Mouse (Mus musculus): ENCODE data around the gene Loxl1. TPM values are rescaled to one million over a fixed set of nuclear protein-coding genes. Genes with fewer than 3 reads are reported as not detected.
"Not testable (repeated sequence)": the region's sequence is repeated elsewhere in the genome, so short reads cannot be mapped to it uniquely, and the experiment has no call there.

Gene Loxl1
- total RNA-seq, 1 experiment from 2014 or later = not detected

DNA sequence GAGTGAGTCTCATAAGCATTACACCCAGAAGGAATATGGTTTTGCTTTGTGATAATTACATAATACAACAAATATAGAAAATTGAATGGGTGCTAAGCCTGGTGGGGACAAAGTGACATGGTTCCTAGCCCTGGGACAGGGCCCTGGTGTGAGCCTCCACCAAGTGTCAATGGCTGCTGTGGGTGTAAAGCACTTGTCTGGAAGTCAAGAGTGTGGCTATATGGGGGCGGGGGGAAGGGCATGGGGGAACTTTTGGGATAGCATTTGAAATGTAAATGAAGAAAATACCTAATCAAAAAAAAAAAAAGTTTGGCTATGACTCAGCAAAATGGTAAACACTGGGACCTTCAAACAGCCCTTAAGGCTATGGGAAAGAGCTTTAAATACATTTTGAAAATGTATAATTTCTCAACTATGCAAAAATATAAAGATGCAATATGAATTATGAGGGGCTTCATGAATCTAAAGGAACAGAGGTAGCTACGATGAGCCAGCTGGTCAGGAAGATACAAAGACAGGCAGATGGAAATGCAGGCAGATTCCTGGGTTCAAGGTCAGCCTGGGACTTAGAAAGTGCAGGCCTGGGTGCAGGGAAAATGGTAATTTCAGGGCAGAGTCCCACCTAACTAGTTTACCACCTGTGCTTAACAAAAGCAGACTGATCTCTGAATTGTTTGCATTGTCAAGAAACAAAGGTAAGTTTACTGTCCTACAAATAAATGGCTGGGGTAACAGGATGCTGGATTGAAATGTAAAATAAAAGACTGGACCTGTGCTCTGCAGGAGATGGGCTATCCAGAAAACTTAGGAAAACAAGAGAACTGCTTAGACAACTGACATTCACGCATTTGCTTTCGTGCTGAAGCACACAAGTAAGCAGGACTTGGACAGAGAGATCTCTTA, 33.9 kb downstream of the Loxl1 start:
- no peak for ATAC-seq (replicated peaks; ENCODE audit: low read depth, poor library complexity, severe bottlenecking)

DNA sequence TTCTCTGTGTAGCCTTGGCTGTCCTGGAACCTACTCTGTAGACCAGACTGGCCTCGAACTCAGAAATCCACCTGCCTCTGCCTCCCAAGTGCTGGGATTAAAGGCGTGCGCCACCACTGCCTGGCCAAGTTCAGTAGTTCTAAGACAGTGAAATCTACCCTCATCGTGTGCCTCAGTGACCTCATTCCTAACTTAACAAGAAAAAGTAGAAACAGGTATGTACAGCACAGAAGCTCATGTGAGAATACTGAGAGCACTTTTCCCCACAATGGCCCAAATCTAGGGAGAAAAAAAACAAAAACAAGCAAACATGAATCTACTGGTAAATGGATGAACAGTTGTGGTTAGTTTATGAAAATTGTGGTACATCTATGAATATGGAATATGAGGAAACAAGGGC, 34.7 kb downstream of the Loxl1 start:
- ATAC-seq (replicated peaks; ENCODE audit: low read depth, poor library complexity, severe bottlenecking) = no peak

DNA sequence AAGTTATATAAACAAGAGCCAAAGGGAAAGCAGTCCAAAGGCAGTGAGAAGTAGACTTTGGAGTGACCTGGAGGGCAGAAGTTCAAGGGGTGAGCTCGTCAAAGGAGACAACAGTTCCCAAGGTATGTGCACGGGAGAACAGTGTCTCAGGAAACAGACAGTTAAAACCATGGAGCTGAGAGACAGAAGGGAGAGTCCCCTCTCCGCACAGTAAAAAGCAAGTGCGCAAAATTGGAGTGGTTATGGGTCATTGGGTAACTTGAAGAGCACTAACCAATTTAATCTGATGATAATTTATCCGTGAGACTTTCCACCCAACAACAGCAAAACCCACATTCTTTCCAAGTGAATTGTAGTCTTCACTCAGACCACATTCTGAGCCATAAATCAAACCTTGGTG, 36.6 kb downstream of the Loxl1 start:
- no peak for ATAC-seq (replicated peaks; ENCODE audit: low read depth, poor library complexity, severe bottlenecking)

DNA sequence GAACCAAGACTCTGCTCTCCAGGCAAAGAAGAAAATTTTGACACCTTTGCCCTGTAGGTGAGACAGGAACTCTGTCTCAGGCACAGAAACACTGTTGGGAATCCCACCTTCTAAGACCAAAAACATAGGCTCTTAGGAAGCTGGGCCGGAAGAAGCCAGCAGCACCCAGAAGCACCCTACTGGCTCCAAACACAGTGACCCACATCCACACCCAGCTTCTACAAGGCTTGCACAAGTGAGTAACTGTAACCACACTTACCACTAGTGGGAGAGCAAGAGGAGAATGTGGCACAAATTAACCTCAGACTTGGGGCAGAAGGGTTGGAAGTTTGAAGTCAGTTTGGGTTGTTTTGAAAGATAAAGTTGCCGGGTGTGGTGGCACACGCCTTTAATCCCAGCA, 37.2 kb downstream of the Loxl1 start:
- ATAC-seq (replicated peaks; ENCODE audit: low read depth, poor library complexity, severe bottlenecking) = peak; percentile 45

DNA sequence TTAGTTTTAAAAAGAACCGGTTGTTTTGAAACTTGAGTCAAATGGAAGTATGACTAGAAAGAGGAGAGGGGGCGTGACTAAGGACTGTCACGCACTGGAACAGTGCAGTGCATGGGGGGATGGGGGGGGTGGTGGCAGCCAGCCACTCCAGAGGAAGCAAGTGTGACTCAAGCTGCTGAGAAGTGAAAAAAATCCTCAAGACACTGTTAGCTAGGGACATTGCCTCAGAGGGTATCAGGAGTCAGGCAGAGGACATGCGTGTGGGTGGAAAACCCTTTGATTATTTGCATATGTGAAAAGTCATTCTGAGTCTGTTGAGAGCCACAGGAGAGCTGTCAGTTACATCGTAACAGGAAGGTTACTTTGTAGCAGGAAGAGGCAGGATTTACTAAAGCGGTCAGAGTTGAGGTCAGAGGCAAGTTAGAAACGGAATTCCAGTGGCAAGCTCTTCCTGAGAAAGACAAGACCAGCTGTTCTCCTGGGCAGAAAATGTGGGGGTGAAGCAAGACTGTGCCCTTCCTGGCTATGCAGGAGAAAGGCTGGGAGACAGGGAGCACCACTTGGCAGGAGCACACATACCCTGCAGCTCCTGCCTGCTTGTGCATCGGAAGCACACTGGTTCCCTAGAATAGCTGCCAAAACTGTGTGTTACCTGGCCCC, 37.7 kb downstream of the Loxl1 start:
- ATAC-seq (replicated peaks; ENCODE audit: low read depth, poor library complexity, severe bottlenecking) = peak; percentile 95

DNA sequence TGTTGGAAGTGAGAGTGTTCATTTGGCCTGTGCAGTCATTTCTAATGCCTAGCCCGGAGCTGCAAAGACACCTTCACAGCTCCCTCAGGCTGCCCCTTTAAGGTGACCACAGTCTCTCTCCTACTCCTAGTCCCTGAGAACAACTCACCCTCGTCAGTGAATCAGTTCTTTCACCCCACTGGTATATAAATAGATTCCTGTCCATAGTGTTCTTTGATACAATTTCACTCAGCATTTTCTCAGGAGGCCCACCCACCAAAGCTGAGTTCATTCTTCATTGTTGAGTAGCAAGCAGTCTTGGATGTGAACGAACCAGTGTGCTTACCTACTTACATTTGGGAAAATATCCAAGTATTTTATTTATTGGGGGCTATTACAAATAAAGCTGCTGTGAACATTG, 38.4 kb downstream of the Loxl1 start:
- no peak for ATAC-seq (replicated peaks; ENCODE audit: low read depth, poor library complexity, severe bottlenecking)

DNA sequence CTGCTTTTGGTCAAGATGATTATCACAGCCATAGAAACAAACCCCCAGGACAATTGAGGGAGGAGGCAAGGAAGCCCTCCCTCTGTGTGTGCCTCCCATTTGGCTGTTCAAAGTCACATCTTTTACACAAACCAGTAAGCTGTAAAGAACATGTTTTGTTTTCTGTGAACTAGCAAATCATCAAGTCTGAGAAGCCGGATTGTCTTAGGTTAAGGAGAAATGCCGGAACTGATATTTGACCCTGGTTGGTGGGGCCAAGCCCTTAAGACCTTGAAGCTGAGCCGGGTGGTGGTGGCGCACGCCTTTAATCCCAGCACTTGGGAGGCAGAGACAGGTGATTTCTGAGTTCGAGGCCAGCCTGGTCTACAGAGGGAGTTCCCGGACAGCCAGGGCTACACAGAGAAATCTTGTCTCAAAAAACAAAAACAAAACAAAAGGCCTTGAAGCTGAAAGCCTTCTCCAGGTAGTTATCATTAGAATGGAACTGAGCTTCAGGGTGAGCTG, 38.8 kb downstream of the Loxl1 start:
- ATAC-seq (replicated peaks; ENCODE audit: low read depth, poor library complexity, severe bottlenecking) = no peak

DNA sequence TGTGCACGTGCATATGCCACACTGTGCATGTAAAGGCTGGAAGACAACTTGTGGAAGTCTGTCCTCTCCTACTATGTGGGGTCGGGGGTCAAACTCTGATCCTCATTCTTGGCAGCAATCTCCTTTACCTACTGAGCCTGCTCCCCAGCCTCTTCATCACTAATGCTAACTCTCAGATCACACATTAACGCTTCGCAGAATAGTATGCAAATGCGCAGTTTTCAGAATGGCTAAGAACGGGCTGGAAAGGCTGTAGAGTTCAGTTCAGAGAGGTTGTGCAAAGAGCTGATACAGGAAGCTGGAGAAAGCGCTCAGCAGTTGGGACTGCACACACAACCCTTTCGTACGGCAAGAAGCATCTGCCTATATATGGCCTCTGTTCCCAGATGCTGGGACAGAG, 40.1 kb downstream of the Loxl1 start:
- no peak for ATAC-seq (replicated peaks; ENCODE audit: low read depth, poor library complexity, severe bottlenecking)

DNA sequence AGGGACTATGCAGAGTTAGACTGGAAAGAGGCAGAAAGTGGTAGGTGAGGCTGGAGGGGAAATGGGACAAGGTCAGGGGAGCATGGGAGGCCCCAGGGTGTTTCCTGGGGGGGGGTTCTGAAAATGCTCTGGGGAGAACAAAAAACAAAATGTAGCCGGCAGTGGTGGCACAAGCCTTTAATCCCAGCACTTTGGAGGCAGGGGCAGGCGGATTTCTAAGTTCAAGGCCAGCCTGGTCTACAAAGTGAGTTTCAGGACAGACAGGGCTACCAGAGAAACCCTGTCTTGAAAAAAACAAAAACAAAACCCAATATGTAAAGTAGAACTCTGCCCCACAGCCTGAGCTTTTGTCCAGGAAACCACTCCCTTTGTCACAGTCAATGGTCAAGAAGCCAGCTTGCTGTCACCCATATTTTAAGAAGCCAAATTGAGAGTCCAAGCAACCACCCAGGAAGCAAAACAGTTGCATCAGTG, 40.9 kb downstream of the Loxl1 start:
- ATAC-seq (replicated peaks; ENCODE audit: low read depth, poor library complexity, severe bottlenecking) = no peak

DNA sequence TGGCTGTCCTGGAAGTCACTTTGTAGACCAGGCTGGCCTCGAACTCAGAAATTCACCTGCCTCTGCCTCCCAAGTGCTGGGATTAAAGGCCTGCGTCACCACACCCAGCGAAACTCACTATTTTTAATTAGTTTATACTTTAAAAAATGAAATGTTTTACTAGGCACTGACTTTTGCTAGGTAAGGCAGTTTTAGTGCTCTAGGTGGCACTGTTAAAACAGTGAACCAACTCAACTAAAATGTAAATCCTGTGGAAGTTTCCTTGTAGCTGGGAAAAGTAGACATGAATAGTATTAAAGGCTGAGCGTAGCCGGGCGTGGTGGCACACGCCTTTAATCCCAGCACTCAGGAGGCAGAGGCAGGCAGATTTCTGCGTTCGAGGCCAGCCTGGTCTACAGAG, 41.4 kb downstream of the Loxl1 start:
- not testable (repeated sequence) for ATAC-seq (replicated peaks; ENCODE audit: low read depth, poor library complexity, severe bottlenecking)

DNA sequence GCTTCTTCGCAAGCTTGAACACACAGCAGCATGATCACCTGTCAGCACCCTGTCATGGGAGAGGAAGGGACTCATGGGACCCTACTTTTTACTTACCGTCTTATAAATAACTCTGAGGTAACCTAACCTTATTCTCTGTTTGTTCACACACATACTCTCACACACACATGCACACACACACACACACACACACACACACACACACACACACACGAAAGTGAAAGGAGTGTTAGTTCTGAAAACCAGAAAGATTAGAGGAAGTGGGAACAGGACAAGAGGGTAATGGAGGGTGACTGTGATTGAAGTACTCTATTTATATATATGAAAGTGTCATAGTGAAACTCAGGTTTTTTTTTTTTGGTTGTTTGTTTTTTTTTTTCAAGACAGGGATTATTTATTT, 41.9 kb downstream of the Loxl1 start:
- ATAC-seq (replicated peaks; ENCODE audit: low read depth, poor library complexity, severe bottlenecking) = no peak

DNA sequence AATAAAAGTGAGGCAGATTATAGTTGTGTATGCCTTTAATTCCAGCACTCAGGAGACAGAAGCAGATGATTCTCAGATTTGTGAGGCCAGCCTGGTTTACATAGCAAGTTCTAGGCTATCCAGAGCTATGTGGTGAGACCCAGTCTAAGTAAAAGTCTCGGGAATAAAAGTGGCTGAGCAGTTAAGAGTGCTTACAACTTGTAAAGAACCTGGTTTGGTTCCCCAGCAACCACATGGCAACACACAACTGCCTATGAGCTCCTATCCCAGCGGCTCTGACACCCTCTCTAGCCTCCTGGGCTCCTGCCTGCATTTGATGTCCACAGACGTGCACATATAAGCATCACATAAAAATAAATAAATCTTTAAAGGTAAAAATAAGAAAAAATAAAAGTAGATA, 42.9 kb downstream of the Loxl1 start:
- ATAC-seq (replicated peaks; ENCODE audit: low read depth, poor library complexity, severe bottlenecking) = no peak

DNA sequence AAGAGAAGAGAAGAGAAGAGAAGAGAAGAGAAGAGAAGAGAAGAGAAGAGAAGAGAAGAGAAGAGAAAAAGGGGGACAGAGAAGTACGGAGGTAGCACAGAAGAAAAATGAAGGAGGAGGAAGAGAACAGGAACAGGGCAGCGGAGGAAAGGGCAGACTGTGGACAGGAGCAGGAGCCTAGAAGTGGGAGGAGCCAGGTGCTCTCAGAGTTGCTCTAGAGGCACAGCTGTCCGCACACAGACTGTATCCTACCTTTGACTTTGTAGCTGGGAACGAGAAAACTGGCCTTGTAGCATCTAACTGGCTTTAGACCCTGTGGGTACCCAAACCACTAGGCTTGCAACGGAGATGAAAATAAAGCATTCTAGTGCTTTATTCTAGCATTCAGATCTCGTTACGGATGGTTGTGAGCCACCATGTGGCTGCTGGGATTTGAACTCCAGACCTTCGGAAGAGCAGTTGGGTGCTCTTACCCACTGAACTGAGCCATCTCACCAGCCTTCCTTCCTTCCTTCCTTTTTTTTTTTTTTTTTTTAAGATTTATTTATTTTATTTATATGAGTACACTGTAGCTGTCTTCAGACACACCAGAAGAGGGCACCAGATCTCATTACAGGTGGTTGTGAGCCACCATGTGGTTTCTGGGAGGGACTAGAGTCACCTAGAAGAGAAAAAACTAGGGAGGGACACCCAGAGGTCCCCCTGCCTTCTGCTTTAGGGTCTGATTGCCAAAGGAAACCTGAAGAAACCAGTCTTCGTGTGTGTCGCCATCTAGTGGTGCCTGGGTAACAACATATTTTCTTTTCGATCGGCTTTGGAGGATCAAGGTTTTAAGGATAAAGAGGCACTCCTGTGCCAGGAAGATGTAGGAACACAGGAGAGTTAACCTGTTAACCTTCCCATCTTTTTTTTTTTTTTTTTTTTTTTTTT, 44.3 kb downstream of the Loxl1 start:
- peak; percentile 62 for ATAC-seq (replicated peaks; ENCODE audit: low read depth, poor library complexity, severe bottlenecking)

DNA sequence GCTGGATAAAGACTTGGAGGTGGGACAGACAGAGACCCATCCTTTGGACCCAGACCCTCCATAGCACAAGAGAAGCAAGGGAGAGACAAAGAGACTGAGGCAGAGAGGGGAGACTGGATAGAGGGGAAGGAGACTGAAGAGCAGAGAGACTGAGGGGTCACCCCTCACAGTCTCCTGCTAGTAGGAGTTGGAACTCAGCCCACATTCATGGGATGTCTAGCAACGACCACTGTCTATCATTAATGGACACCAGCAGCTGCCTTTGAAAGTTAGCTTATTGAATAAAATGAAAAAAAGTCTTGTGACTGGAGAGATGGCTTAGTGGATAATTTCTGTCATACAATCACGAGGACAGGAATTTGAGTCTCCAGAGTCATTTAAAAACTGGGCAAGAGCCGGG, 45.9 kb downstream of the Loxl1 start:
- no peak for ATAC-seq (replicated peaks; ENCODE audit: low read depth, poor library complexity, severe bottlenecking)

DNA sequence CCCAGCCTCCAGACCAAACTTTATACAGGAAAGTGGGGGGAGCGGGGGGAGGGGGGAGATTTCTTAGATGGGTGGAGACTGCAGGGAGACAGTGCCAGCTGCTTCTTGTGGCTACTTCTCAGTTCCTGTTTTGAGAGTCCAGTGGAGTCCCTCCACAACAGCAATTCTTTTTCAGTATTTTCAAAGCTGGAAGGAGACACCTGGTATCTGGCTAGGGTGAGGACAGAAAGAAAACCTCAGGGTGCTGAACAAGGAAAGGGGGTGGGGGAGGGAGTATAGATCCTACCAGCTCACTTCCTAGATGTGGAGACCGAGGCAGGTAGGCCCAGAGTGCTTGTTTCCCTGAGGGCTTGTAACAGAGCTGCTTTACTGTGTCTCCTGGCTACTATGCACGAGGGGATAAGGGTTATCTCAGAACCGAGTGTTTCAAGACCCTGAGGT, 46.4 kb downstream of the Loxl1 start:
- ATAC-seq (replicated peaks; ENCODE audit: low read depth, poor library complexity, severe bottlenecking) = peak; percentile 74

DNA sequence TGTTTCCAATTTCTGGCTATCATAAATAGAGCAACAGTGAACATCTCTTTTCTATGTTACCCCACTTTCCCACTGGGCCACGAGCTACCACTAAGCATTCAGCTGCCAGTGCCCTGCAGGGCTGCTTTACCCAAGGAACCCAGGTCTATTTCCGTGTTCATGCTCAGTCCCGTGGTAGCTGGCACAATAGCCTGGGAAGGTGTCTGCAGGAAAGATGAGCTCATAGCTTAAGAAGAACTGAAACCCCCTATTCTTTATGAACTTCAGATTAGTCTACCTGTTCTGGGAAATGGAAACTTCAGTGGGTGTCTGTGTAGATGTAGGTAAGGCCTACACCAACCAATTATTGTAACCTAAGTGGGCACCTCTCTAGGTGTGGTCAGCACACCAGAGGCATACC, 47.6 kb downstream of the Loxl1 start:
- no peak for ATAC-seq (replicated peaks; ENCODE audit: low read depth, poor library complexity, severe bottlenecking)

DNA sequence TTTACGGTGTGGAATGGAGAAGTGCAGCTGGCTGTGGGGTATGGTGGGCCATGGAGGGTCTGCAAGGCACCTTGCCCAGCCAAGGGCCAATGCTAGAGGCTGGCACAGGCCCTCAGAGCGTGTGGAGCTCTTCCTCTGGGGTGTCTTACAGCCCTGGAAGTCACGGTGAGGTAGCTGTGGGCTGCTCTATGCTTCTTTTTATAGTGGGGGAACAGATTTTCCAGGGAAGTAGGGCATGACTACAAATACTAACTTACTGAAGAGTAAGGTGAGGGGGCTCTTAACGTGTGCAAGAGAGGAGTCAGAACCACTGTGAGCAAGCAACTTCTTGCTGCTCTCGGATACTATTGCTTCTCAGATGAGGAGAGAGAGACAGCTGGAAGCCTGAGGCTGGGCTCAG, 50.5 kb downstream of the Loxl1 start:
- ATAC-seq (replicated peaks; ENCODE audit: low read depth, poor library complexity, severe bottlenecking) = no peak

DNA sequence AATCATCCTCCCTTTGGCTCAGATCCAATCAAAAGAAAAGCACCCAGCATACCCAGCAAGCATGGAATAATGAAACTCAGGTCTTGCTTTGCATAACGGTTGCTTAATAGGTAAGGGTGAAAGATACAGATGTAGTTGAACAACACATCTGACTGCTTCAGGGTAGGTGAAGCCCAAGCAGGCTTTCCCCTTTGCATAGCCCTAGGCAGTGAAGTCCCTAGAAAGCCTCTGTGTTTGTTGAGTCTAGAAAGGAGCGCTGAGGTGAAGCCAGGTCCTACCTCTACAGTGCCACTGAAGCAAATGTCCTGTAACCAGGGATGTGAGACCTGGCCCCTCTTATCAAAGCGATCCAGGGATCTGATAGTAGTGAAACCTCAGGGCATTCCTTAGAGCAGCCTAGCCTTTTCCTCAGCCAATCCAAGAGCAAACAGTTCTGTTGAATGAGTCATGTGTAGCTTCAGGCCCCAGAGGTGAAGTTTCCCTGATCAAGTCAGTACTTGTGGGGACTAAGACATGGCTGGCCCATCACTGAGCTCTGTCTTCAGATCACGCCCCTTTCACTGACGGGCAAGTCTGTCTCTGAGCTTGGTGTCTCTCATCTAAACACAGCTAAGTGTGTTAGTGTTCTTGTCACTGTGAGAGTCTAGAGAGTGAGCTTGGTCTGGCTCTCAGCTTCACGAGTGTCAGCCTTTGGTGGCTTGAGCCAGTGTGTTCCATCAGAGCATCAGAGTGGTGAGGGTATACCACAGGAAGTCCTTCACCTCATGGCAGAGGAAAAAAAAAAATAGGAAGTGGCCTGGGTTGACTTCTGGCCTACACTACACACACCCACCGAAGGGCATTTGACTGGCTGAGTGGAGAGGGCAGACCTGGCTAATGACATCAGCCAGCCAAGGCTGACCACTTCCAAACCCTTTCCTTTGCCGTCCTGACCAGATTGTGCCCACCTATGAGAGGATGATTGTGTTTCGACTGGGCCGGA, 57.0 kb downstream of the Loxl1 start:
- peak; percentile 59 for ATAC-seq (replicated peaks; ENCODE audit: low read depth, poor library complexity, severe bottlenecking)

DNA sequence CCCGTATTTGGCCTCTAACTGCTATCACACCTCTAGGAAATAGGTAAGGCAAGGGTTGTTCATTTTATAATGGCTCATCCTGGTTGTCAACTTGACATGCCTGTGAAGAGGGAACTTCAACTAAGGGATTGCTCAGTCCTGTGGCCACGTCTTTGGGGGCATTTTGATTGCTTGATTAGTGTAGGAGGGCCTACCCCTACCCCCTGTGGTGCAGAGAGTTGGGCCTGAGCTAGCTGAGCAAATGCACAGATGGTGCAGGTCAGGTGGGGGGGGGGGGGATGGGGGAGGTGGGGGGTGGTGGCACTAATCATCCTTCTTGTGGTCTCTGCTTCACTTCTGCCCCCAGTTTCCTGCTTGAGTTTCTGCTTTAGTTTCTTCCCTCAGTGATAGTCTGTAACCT, 57.9 kb downstream of the Loxl1 start:
- no peak for ATAC-seq (replicated peaks; ENCODE audit: low read depth, poor library complexity, severe bottlenecking)

Measured in common myeloid progenitor, adult 5-6 weeks (primary cell).